19 mouse cellular contexts compared by ENCODE assay signal in the genomic region with DNA sequence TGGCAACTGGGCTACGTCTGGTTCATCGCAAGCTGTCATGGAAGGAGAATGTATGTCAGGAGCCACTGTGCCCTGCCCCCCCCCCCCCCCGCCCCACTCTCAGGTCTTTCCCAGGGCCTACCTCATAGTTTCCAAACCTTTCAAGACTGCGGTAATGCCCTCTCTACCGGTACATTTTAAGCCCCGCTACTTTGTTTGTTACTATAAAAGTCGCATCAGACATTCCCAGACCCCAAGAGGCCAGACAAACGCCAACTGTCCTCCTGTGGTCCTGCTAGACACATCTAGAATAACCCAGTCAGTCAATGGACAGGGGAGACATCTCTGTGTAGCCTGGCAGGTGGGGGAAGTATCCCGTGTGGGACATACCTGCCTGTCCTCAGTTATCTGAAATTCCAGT. TPM values are rescaled to one million over a fixed set of nuclear protein-coding genes. Genes with fewer than 3 reads are reported as not detected.
DNase-seq lines count a peak whose midpoint lies in the region; ATAC-seq and TF ChIP-seq lines count a peak whose summit lies in the region.
"Had no signal": no experiment of that assay in that cellular context is flagged by ENCODE, and none has a peak within 500 bp of the region (broad histone marks: within the 10 kb centered on the region; RNA-seq: fewer than 3 reads in every experiment).

No protein-coding gene starts in this region.

- 70% methylated on average over 9 of the region's 9 CpGs for WGBS in heart, embryonic 10.5 days
- 55% methylated on average over 9 of the region's 9 CpGs for WGBS in heart, embryonic 11.5 days (ENCODE audit: insufficient replicate concordance)
- WGBS in hindbrain, embryonic 16.5 days = 91% methylated on average over 8 of the region's 9 CpGs
- 86% methylated on average over 9 of the region's 9 CpGs for WGBS in hindbrain, embryonic 11.5 days
- 84% methylated on average over 9 of the region's 9 CpGs for WGBS in liver, adult 2 months
- 77% methylated on average over 9 of the region's 9 CpGs for WGBS in liver, embryonic 12.5 days (ENCODE audit: insufficient replicate concordance)
- WGBS in macrophage (ENCODE audit: missing documents) = 88% methylated on average over 6 of the region's 9 CpGs

- H3K27me3 ChIP-seq in heart, embryonic 10.5 days (ENCODE audit: insufficient read depth, poor library complexity, severe bottlenecking) = peaks cover 47% of the 10 kb centered on the region; the same call in 1 of the 2 replicates
- H3K27me3 ChIP-seq in heart, embryonic 11.5 days (ENCODE audit: control insufficient read depth, insufficient read depth, low read length) = peaks cover 6% of the 10 kb centered on the region; the same call in 1 of the 2 replicates
- H3K27me3 ChIP-seq in hindbrain, embryonic 16.5 days (replicated peaks; ENCODE audit: control insufficient read depth, insufficient read depth, low read length) = no peaks in the 10 kb centered on the region
- no peaks in the 10 kb centered on the region for H3K27me3 ChIP-seq in hindbrain, embryonic 11.5 days (ENCODE audit: control insufficient read depth, insufficient read depth, low read length)
- H3K27me3 ChIP-seq in liver, adult 2 months (ENCODE audit: control insufficient read depth, insufficient read depth, low read length) = no peaks in the 10 kb centered on the region
- no peaks in the 10 kb centered on the region for H3K27me3 ChIP-seq in liver, embryonic 12.5 days (replicated peaks)
- H3K27me3 ChIP-seq: embryonic facial prominence, embryonic 15.5 days had no signal

- no peak overlapping the region for H3K9ac ChIP-seq in heart, embryonic 11.5 days (ENCODE audit: low read depth, low read length)
- H3K9ac ChIP-seq in hindbrain, embryonic 16.5 days (ENCODE audit: low read depth, low read length) = no peak overlapping the region
- no peak overlapping the region for H3K9ac ChIP-seq in hindbrain, embryonic 11.5 days (ENCODE audit: low read depth, low read length)
- H3K9ac ChIP-seq in liver, adult 2 months (ENCODE audit: low read depth, low read length) = no peak overlapping the region
- H3K9ac ChIP-seq in liver, embryonic 12.5 days = no peak overlapping the region
- H3K9ac ChIP-seq: embryonic facial prominence, embryonic 15.5 days had no signal

- H3K27ac ChIP-seq in heart, embryonic 10.5 days = peak overlapping the region; percentile 52; the same call in 1 of the 2 replicates
- no peak overlapping the region for H3K27ac ChIP-seq in heart, embryonic 11.5 days (ENCODE audit: low read depth, low read length)
- peak overlapping the region; percentile 10; the same call in 1 of the 2 replicates for H3K27ac ChIP-seq in hindbrain, embryonic 16.5 days (ENCODE audit: low read depth, low read length)
- no peak overlapping the region for H3K27ac ChIP-seq in hindbrain, embryonic 11.5 days (ENCODE audit: low read depth, low read length)
- H3K27ac ChIP-seq in liver, adult 2 months (replicated peaks; ENCODE audit: insufficient read depth, low read depth, low read length) = peak overlapping the region; percentile 22
- no peak overlapping the region for H3K27ac ChIP-seq in liver, embryonic 12.5 days
- peak overlapping the region; percentile 76 for H3K27ac ChIP-seq in macrophage
- H3K27ac ChIP-seq: embryonic facial prominence, embryonic 15.5 days had no signal

- no peak overlapping the region for H3K4me2 ChIP-seq in heart, embryonic 11.5 days
- H3K4me2 ChIP-seq in hindbrain, embryonic 16.5 days (ENCODE audit: low read length) = no peak overlapping the region
- no peak overlapping the region for H3K4me2 ChIP-seq in hindbrain, embryonic 11.5 days (replicated peaks; ENCODE audit: low read depth, low read length)
- no peak overlapping the region for H3K4me2 ChIP-seq in liver, embryonic 12.5 days
- H3K4me2 ChIP-seq: embryonic facial prominence, embryonic 15.5 days had no signal

- no peak for TF ChIP-seq POLR2A in liver, adult 2 months (IDR thresholded peaks at IDR 0.05; ENCODE audit: extremely low read depth, insufficient read depth, low read length)

- H3K9me3 ChIP-seq in heart, embryonic 10.5 days = no peaks in the 10 kb centered on the region
- H3K9me3 ChIP-seq in heart, embryonic 11.5 days (replicated peaks; ENCODE audit: control insufficient read depth, low read length) = no peaks in the 10 kb centered on the region
- H3K9me3 ChIP-seq in hindbrain, embryonic 16.5 days (ENCODE audit: control insufficient read depth, low read length) = no peaks in the 10 kb centered on the region
- no peaks in the 10 kb centered on the region for H3K9me3 ChIP-seq in hindbrain, embryonic 11.5 days (ENCODE audit: control insufficient read depth, low read length)
- H3K9me3 ChIP-seq in liver, embryonic 12.5 days (replicated peaks) = no peaks in the 10 kb centered on the region
- H3K9me3 ChIP-seq: embryonic facial prominence, embryonic 15.5 days had no signal

- ATAC-seq in heart, embryonic 11.5 days (replicated peaks; ENCODE audit: insufficient number of reproducible peaks, low FRiP score, low TSS enrichment) = no peak
- no peak for ATAC-seq in hindbrain, embryonic 16.5 days
- ATAC-seq in hindbrain, embryonic 11.5 days (ENCODE audit: low FRiP score) = no peak
- ATAC-seq in liver, embryonic 12.5 days = no peak
- ATAC-seq: forebrain, embryonic 16.5 days had no signal

- H3K4me3 ChIP-seq in heart, embryonic 10.5 days = no peak overlapping the region
- H3K4me3 ChIP-seq in heart, embryonic 11.5 days (ENCODE audit: low read depth, low read length) = no peak overlapping the region
- H3K4me3 ChIP-seq in hindbrain, embryonic 16.5 days (ENCODE audit: low read length) = no peak overlapping the region
- H3K4me3 ChIP-seq in hindbrain, embryonic 11.5 days (ENCODE audit: low read depth, low read length) = no peak overlapping the region
- H3K4me3 ChIP-seq in liver, adult 2 months (ENCODE audit: insufficient read depth, low read depth, low read length) = no peak overlapping the region
- no peak overlapping the region for H3K4me3 ChIP-seq in liver, embryonic 12.5 days
- no peak overlapping the region for H3K4me3 ChIP-seq in macrophage (ENCODE audit: inconsistent target)
- H3K4me3 ChIP-seq: embryonic facial prominence, embryonic 15.5 days had no signal

- TF ChIP-seq CTCF in liver, adult 2 months (IDR thresholded peaks at IDR 0.05; ENCODE audit: low read depth, low read length) = no peak

- no peak for DNase-seq in heart, embryonic 10.5 days (ENCODE audit: low spot score)
- no peak for DNase-seq in hindbrain, embryonic 11.5 days (ENCODE audit: low spot score)
- no peak for DNase-seq in liver, adult 2 months (ENCODE audit: extremely low read depth, low read depth, low spot score)
- DNase-seq in left cerebral cortex, adult 18-20 months (ENCODE audit: low spot score in 2 of 2) = no peak
- DNase-seq: adrenal gland, postnatal 14 days; cerebellum, adult 11-12 months; cerebellum, postnatal 25 days; layer of hippocampus, postnatal 36 days; liver; lung, adult 18-20 months; lung, postnatal 14 days; right cerebral cortex, postnatal 14 days; spleen, adult 18-20 months had no signal

- H3K79me2 ChIP-seq in liver, adult 2 months (ENCODE audit: control insufficient read depth, insufficient read depth, low read length) = peaks cover 3% of the 10 kb centered on the region; the same call in 1 of the 2 replicates
- H3K79me2 ChIP-seq in macrophage (ENCODE audit: inconsistent target) = peaks cover 94% of the 10 kb centered on the region

- peaks cover 66% of the 10 kb centered on the region for H3K4me1 ChIP-seq in heart, embryonic 10.5 days
- H3K4me1 ChIP-seq in heart, embryonic 11.5 days (ENCODE audit: control insufficient read depth, insufficient read depth, low read length) = peaks cover 45% of the 10 kb centered on the region
- no peaks in the 10 kb centered on the region; the same call in 1 of the 2 replicates for H3K4me1 ChIP-seq in hindbrain, embryonic 16.5 days (ENCODE audit: control insufficient read depth, insufficient read depth, low read depth, low read length)
- no peaks in the 10 kb centered on the region for H3K4me1 ChIP-seq in hindbrain, embryonic 11.5 days (replicated peaks; ENCODE audit: control insufficient read depth, insufficient read depth, low read length)
- peaks cover 5% of the 10 kb centered on the region for H3K4me1 ChIP-seq in liver, adult 2 months (ENCODE audit: control insufficient read depth, insufficient read depth, low read length)
- H3K4me1 ChIP-seq in liver, embryonic 12.5 days = peaks cover 60% of the 10 kb centered on the region

- H3K36me3 ChIP-seq in heart, embryonic 10.5 days = no peaks in the 10 kb centered on the region
- H3K36me3 ChIP-seq in heart, embryonic 11.5 days (ENCODE audit: control insufficient read depth, insufficient read depth, low read length) = no peaks in the 10 kb centered on the region
- no peaks in the 10 kb centered on the region for H3K36me3 ChIP-seq in hindbrain, embryonic 16.5 days (ENCODE audit: control insufficient read depth, insufficient read depth, low read length)
- no peaks in the 10 kb centered on the region for H3K36me3 ChIP-seq in hindbrain, embryonic 11.5 days (ENCODE audit: control insufficient read depth, insufficient read depth, low read length)
- no peaks in the 10 kb centered on the region for H3K36me3 ChIP-seq in liver, adult 2 months (ENCODE audit: control insufficient read depth, insufficient read depth, low read length)
- H3K36me3 ChIP-seq in liver, embryonic 12.5 days = no peaks in the 10 kb centered on the region
- peaks cover 7% of the 10 kb centered on the region; the same call in 1 of the 2 replicates for H3K36me3 ChIP-seq in macrophage (ENCODE audit: inconsistent target)
- H3K36me3 ChIP-seq: embryonic facial prominence, embryonic 15.5 days had no signal

RNA-seq across cellular contexts. Expression of a gene that starts 28.2 kb away (rescaled TPM):
- polyA plus RNA-seq in heart, embryonic 10.5 days (2016; fragmentation: Nextera tagmentation; extraction: Ambion mirVana) = 4.0 and 4.6 TPM in 2 replicates
- polyA plus RNA-seq in heart, embryonic 11.5 days (2014; fragmentation: Nextera tagmentation; extraction: Ambion mirVana) = 3.2 and 4.0 TPM in 2 replicates
- polyA plus RNA-seq in hindbrain, embryonic 16.5 days (2015; fragmentation: Nextera tagmentation; extraction: Ambion mirVana) = 3.8 and 4.0 TPM in 2 replicates
- polyA plus RNA-seq in hindbrain, embryonic 11.5 days (2014; fragmentation: Nextera tagmentation; extraction: Ambion mirVana) = 2.9 and 4.3 TPM in 2 replicates
- total RNA-seq in liver, adult 2 months (2014; rRNA removed) = 3.7 and 6.0 TPM in 2 replicates
- polyA plus RNA-seq in liver, adult 2 months (2012; rRNA removed) = 2.2 and 2.7 TPM in 2 replicates
- 4.0 and 4.3 TPM in 2 replicates for polyA plus RNA-seq in liver, embryonic 12.5 days (2016; fragmentation: Nextera tagmentation; extraction: Ambion mirVana)
- total RNA-seq in macrophage (2018; cell fraction: chromatin; rRNA removed) = 1,000 to 10,000 TPM in 4 of 26 experiments, 100 to 1,000 TPM in 22; 236 to 1,218 (median 566) TPM
- 100 to 1,000 TPM in 10 of 26 experiments, 10 to 100 TPM in 16; 60.5 to 237 (median 89.4) TPM for total RNA-seq in macrophage (2018; cell fraction: cytosol; rRNA removed)
- total RNA-seq in macrophage (2018; cell fraction: nucleus; rRNA removed) = 100 to 1,000 TPM; 208 to 665 (median 325) TPM
- 43.7 to 63.0 TPM (median 46.1 TPM) in 3 replicates for polyA plus RNA-seq in macrophage (2018)
- total RNA-seq in left cerebral cortex, adult 18-20 months (2021) = 10 to 100 TPM; 18.3 to 20.2 TPM

Comparison
In these comparisons a context has a peak if more than half of its experiments do, and no peak if none do; other contexts are left out.
1. H3K27ac ChIP-seq: peak in heart, embryonic 10.5 days (single experiment), hindbrain, embryonic 16.5 days (single experiment), liver, adult 2 months (single experiment) and macrophage (single experiment); none in heart, embryonic 11.5 days (single experiment), hindbrain, embryonic 11.5 days (single experiment) and liver, embryonic 12.5 days (single experiment).